Mouse (Mus musculus): ENCODE measurements around the gene Ngly1.

Ngly1 gene

DNA sequence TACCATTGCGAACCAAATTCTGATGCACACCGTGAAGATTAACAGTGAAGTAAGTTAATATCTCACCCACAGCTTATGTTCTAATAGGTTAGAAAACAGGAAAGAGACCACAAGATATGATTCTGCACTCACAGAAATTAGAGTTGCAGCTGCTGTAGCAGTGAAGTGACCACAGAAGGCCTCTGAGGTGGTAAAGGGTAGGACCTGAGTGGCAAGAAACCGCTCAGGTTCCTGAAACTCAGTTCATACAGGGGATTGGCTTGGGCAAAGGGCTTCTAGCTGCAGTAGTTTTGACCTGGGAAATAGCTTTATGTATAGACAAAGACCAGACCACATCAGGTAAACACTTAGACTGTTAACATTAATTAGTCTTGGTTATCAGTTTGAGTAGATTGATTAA lies 6.7 kb downstream of the Ngly1 start:
- in situ Hi-C loops (cut with MboI, MseI), result no loop called here

DNA sequence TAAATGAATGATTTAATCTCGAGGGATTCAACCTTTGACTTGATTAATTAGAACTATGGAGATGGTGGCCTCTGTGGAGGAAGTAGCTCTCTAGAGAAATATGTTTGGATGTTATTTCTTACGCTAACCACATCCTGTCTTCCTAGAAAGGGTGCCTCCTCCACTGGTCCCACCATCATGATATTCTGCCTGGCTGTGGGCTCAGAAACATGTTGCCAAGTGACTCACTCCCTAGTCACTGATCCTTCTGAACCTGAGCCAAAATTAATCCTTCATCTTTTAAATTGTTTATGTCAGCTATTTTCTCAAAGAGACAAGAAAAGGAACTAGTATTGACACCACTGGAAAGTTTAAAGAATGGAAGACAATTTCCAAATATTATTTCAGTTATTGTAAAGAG lies 7.1 kb downstream of the Ngly1 start:
- in situ Hi-C loops (cut with MboI, MseI), result no loop called here

DNA sequence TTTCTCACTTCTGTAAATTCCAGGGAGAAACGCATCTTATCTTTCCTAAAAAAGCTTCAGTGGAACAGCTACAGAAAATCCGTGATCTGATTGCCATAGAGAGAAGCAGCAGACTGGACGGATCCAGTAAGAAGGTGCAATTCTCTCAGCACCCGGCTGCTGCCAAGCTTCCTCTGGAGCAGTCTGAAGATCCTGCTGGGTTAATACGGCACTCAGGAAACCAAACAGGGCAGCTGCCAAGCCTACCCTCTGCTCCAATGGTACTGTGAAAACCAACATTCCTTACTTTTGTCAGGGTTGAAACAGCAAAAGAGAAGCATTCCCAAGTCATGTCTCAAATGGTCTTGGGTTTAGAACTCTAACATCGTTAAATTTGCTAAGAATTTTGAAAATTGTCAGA lies 11.5 kb downstream of the Ngly1 start:
- in situ Hi-C loops (cut with MboI, MseI), result no loop called here

DNA sequence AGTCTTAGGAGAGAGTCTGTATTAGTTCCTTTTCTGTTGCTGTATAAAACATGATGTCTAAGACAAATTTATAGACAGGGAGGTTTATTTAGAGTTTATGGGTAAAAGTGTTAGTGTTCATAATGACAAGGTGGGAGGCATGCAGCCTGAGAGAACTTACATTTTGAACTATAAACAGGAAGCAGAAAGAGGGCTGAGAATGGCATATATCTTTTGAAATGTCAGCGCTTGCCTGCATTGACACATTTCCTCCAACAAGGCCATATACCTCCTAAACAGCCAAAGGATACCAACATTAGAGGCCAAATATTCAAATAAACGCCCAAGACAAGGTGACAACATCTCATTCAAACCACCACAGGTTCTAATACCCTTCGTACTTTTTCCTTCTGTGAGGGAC lies 12.8 kb downstream of the Ngly1 start:
- in situ Hi-C loops (cut with MboI, MseI), result no loop called here

DNA sequence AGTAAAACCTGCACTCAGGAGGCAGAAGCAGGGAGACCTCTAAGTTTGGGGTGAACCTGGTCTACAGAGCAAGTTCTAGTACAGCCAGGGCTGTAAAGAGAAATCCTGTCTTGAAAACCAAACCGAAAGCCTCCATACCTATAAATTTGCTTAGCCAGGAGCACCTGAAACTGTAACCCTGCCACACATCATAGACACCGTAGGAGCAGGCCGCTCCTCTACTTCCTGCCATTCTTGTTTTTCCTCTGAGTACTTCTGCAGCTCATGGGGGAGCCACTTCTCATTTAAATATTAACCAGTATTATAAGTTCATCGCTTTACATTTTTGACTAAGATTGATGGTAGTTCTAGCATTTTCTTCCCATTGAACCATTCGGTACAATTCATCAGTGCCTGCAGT lies 17.9 kb downstream of the Ngly1 start:
- in situ Hi-C loops (cut with MboI, MseI), result loop anchor here in 1 of 2 experiments (5.0 kb wide), 1 partner anchor 45 kb away; no protein-coding TSS in a partner anchor

DNA sequence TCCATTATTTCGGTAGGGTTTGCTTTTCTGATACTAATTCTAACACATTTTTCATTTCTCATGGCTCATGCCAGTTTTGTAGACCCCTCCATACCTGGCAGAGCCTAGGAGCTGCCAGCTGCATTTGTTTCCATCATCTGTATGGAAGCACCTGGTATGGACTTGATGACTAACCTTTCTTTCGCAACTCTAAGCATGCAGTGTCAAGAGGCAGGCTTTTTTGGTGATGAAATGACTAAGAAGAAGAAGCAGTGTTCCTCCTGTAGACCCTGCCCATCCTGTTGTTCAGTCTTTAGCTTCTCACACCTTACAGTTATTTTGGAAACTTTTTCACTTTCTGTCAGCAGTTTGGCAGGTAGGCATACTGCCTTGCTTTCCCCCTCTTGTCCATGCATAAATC lies 20.7 kb downstream of the Ngly1 start:
- in situ Hi-C loops (cut with MboI, MseI), result loop anchor here in 1 of 2 experiments (5.0 kb wide), 1 partner anchor 43 kb away; no protein-coding TSS in a partner anchor

DNA sequence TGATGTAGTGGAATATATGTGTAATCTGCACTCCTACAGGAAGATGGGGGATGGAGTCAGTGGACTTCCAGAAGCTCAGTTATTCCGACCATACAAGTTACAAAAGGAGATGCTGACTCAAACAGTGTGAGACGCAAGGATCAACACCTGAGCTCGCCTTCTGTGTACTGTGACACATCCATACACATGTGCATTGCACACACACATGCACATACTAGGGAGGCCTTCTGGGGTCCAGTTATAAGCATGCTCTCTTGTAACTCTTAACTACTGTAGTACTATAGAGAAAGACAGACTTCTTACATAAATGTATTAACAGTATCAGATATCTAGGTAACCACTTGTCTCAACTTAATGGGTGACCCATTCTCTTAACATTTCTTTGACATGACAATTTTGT lies 24.6 kb downstream of the Ngly1 start:
- in situ Hi-C loops (cut with MboI, MseI), result no loop called here

DNA sequence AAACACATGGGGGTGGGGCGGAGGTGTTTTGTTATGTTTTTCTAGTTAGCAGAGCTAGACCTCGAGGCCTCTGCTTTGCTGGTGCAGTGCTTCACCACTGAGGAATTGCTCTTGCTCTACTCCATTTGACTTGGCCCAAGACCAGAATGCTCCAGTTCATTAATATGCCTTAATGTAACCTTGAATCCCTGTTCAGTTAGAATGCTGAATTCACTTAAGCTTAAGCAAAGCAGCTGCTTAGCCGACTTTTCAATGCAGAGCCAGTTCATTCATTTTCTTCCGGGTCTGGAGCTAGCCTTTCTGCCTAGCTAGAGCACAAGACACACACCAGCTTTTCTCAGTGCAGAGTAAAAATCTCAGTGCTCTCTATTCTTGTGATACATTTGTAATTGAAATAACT lies 30.1 kb downstream of the Ngly1 start:
- in situ Hi-C loops (cut with MboI, MseI), result no loop called here

DNA sequence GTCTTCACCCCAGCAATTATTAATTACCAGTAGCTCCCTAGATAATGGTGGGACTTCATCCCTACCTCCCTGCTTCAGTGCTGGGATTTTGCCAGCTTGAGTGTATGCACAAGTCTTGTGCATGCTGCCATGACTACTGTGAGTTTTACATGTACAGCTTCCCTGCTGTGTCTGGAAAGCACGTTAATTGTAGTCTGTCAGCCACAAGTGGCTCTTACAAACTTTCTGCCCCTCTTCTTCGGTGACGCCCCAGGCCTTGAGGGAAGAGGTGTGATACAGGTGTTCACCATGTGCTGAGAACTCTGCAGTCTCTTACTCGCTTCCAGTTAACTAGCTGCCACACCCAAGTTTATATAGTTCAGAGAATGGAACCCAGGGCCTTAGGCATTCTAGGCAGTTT lies 34.9 kb downstream of the Ngly1 start:
- in situ Hi-C loops (cut with MboI, MseI), result no loop called here

DNA sequence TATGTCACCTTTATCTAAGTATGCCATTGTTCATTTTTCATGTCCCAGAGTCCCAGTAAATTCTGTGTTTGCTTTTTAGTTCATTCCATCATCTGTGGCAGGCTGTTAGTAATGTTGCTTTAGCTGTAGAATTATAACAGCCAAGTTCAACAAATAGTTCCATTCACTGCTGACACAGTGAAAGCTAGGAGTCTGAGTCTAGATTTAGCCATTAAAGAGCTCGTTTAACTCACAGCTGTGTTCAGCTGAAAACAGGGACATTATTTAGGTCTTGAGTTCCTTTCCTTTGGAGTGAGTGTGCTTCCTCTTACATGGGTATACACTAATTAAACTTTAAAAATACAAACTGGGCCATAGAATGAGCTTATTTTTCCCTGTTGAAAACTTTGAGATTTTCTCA lies 43.3 kb downstream of the Ngly1 start:
- in situ Hi-C loops (cut with MboI, MseI), result no loop called here

DNA sequence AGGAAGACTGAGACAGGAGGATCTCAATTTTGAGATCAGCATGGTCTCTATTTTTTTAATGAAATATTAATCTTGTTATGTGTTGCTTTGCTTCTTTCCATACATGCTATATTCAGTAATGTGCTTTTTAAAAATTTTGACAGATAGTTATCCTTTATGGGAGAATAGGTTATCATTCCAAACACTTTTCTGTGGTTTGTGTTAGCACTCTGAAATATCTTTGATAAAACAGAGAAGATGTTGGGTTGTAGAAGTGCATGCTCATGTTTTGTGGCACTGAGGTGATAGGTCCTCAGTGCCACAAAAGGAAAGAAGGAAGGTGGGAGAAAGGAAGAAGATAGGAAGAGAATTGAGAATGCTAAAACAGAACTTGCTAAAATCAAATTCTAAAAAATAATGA lies 43.9 kb downstream of the Ngly1 start:
- in situ Hi-C loops (cut with MboI, MseI), result no loop called here

DNA sequence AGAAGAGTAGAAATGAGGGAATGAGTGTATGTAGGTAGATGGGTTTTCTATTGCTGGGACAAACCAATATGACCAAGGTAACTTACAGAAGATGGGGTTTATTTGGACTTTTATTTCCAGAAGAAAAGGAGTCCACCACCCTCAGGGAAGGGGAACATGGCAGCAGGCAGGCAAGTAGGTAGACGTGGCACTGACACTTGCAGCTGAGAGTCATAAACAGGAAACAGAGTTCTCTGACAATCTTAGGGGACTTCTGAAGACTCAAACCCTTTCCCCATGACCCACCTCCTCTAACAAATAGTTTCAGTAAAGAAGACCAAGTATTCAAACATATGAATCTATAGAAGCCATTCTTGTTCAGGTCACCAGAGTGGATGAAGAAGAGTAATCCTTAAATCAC lies 44.8 kb downstream of the Ngly1 start:
- in situ Hi-C loops (cut with MboI, MseI), result no loop called here

DNA sequence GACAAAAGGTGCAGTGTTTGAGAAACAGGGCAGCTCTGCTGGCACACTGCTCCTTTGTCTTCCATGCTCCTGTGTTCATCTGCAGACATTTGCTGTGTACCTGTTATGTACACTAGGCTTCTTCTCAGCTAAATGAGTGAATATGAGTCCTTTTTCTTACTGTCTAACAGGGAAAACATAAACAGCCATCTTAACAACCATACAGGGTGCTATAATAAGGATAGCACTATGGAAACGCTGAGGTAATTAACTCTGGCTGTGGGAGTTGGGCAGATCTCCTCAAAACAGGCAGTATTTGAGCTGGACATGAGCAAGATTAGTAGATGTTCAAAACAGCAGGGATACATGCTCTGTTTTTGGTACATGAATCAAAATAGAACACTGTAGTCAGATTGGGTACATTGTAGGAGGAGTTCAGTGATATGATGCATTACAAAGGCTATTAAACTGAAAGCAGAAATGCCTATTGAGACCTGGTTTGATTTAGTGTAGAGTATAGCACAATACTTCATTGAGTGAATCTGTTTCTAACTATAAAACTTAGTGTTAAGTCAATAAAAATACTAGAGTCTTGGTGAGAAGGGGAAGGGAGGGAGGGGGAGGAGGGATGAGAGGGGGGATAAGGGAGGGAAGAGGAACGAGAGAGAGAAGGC lies 47.9 kb downstream of the Ngly1 start:
- in situ Hi-C loops (cut with MboI, MseI), result no loop called here

DNA sequence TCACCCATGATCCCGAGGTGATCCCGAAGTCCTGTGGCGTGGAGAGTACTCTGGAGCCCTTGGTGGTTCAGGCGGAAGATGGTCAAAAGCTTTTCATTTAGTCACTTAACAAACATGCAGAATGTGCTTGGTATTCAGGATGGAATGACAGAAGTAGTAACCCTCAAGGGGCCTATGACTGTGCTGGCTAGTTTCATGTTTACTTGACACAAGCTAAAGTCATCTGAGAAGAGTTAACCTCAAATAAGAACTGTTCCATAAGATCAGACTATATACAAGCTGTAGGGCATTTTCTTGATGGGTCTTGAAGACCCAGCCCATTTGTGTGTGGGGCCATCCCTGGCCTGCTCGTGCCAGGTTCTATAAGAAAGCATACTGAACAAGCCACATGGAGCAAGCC lies 52.7 kb downstream of the Ngly1 start:
- in situ Hi-C loops (cut with MboI, MseI), result loop anchor here (5.0 to 10.0 kb wide), 2 partner anchors 71 to 1113 kb away; no protein-coding TSS in a partner anchor

DNA sequence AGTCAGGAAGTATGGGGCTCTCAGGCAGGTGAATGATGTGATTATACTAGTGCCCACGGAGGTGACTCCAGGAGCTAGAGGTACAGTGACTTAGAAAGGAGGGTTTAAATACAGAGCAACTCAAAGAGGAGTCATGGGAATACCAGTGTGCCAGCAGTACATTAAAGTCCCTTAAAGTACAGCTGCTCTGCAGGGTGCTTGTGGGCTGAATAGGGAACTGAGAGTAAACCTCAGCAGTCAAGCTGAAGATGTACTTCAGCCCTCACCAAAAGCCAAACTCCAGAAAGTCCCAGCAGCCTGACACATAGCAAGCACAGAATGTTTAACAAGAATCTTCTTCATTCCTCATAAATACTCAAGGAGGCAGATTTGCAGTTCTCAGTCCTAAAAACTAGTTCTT lies 53.6 kb downstream of the Ngly1 start:
- in situ Hi-C loops (cut with MboI, MseI), result loop anchor here (5.0 to 10.0 kb wide), 2 partner anchors 70 to 1112 kb away; no protein-coding TSS in a partner anchor

DNA sequence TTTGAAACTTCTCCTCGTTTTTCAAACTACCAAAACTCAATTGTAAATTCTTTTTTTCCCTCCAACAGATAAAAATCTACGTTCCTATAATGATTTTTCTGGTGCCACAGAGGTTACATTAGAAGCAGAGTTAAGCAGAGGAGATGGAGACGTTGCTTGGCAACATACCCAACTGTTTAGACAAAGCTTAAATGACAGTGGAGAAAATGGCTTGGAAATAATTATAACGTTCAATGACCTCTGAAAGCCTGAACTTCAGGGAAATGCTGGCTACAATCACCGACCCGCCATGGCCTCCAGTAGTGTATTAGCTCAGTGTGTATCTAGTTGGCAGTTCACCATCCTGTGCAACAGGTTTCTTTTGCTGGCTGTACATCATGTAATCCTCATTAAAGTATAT lies 61.7 kb downstream of the Ngly1 start:
- in situ Hi-C loops (cut with MboI, MseI), result loop anchor here (5.0 to 10.0 kb wide), 2 partner anchors 43 to 1336 kb away; no protein-coding TSS in a partner anchor

DNA sequence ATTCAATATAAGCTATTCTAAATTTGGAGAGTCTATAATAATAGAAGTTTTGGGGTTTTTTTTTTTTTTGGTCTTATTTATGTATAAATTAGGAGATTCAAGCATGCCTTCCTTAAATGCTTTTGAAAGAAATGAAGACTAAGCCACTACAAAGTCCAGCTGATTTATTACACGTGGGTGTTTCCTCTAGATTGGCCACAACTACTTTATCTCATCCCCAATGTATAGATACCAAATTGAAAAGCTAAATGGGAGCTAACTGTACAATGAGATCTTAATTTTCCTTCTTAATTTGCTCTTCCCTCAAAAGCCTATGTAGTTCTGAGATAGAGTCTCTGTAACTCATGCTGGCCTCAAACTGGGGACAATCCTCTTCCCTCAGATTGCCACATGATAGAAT lies 63.5 kb downstream of the Ngly1 start:
- in situ Hi-C loops (cut with MboI, MseI), result loop anchor here (5.0 to 10.0 kb wide), 2 partner anchors 45 to 1338 kb away; no protein-coding TSS in a partner anchor

DNA sequence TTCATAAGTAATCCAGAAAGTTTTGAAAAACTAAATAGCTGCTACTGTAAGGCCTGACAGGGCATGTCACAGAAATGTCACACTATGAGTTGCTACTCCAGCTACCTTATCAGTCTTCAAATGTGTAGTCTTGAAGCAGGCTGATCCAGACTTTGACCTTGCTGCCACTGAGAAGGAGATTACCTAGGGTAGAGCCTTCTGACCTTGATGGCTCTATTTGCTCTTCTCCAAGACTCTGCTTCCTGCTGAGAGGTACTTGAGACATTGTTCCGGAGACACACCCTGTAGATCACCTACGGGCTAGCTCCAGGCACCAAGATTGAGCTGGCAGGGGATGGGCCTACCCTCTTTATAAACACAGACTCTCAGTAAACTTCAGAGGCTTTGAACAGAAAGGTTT lies 64.0 kb downstream of the Ngly1 start:
- in situ Hi-C loops (cut with MboI, MseI), result loop anchor here (5.0 to 10.0 kb wide), 2 partner anchors 46 to 1338 kb away; no protein-coding TSS in a partner anchor

DNA sequence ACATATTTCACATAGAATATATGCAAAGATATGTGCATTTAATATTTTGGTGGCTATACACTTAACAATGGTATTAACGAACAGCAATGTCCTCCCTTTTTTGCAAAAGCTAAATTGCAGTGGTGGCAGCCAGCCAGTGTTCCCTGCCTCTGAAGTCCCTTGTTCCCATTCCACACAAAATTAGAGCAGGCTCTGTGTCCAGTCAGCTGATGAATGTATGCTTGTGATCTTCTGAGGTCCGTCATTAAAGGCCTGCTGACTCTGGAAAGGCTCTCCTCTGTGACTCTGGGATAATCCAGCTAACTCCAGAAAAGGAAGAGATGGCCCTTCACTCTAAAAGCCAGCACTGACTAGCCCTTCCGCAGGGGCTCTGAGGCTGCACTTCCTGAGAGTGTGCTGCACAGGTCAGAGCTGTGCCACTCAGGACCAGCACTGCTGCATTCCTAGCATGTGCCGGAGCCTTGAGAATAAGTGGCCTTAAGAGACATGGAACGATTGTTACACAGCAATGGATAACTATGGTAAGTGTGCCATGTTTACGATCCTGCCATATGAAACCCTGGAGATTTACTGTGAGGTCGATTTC lies 64.9 kb downstream of the Ngly1 start:
- in situ Hi-C loops (cut with MboI, MseI), result loop anchor here (5.0 to 10.0 kb wide), 2 partner anchors 47 to 1339 kb away; no protein-coding TSS in a partner anchor

DNA sequence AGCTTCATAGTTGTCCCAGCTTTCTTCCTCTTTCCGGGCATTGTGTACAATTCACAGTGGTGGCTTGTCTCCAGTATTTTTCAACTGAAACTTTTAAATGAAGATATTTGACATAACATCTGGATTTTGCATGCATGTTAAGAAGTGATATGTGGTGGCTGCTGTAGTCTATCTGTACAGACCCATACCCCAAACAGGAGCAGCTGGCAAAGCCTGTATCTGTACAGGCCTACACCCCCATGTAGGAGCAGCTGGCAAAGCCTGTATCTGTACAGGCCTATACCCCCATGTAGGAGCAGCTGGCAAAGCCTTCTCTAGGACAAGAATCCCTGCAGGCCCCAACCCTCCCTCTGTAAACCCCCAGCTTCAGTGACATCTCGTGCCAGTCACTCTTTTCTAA lies 65.8 kb downstream of the Ngly1 start:
- in situ Hi-C loops (cut with MboI, MseI), result loop anchor here (5.0 to 10.0 kb wide), 2 partner anchors 48 to 1340 kb away; no protein-coding TSS in a partner anchor

DNA sequence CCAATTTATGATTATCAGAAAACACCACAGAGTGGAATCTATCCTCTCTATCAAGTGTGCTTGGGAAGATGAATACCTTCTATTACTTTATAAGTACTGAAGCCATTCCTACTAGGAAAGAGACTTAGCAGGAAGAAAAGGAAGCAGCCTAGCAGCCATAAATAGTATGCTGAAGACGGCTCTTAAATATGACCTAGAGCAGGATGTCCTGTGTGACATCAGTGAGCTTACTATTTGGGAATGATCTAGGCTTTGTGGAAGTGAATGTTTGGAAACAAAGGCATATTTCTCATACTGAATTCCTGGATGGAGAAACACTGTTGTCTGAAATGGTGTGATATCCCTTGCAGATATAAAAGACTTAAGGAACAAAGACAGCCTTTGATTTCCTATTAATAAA lies 67.6 kb downstream of the Ngly1 start:
- in situ Hi-C loops (cut with MboI, MseI), result loop anchor here in 1 of 2 experiments (10.0 kb wide), 1 partner anchor 1342 kb away; no protein-coding TSS in a partner anchor

DNA sequence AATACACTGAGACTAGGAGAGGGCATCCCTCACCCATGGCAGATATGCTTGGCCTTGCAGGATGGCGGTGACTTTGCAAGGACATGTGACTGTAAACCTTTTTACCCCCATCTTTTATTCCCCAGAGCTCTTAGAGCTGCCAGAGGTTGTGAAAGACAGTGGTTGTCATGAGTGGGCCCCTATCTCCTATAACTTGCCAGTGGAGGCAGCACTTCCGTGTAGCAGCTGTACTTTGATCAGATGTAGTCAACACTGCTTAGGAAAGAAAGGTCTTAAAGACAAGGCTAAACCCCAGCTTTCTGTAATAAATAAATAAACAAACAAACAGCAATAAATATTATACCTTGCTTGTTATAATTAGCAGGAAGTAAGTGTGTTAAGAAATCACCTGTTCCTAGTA lies 70.7 kb downstream of the Ngly1 start:
- in situ Hi-C loops (cut with MboI, MseI), result loop anchor here in 1 of 2 experiments (10.0 kb wide), 1 partner anchor 1345 kb away; no protein-coding TSS in a partner anchor

DNA sequence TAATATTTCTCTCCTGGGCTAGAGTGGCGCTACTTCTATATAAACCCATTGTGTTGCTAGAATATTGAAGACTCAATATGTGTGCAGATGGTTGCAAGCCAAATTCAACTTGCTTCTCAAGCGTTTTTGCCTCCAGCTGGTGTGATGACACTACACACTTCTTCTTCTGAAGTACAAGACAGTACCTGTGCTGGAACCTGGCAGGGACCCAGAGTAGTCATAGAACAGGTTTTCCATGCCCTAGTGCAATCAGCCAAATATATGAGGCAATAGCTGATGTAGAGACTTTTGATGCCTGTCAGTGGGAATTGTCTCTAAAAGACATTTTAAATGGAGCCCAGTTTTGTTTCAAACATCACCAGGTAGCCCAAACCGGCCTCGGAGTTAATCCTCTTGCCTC lies 75.3 kb downstream of the Ngly1 start:
- in situ Hi-C loops (cut with MboI, MseI), result no loop called here

Data from T-helper 17 cell (primary cell).